In genomic region chr15:38130632-38131028, GRCm38 (mm10) we compare ENCODE assay signal across 18 mouse cellular contexts.
"Had no signal": no experiment of that assay in that cellular context is flagged by ENCODE, and none has a peak within 500 bp of the region (broad histone marks: within the 10 kb centered on the region; RNA-seq: fewer than 3 reads in every experiment).

No protein-coding gene starts in this region.

- DNase-seq: kidney, adult 18-20 months; kidney, adult 9 months; kidney, postnatal 14 days; kidney, postnatal 4 days; left cerebral cortex, postnatal 4 days; lung, adult 18-20 months; lung, postnatal 10 days; lung, postnatal 4 days; midbrain, embryonic 14.5 days; thymus, adult 2 months; thymus, postnatal 14 days; thymus, postnatal 4 days had no signal

- H3K36me3 ChIP-seq: limb, embryonic 12.5 days; limb, embryonic 15.5 days; lung, embryonic 15.5 days; stomach, embryonic 15.5 days had no signal

- H3K4me2 ChIP-seq: limb, embryonic 12.5 days; limb, embryonic 15.5 days; lung, embryonic 15.5 days; midbrain, embryonic 11.5 days; stomach, embryonic 15.5 days had no signal

- H3K9ac ChIP-seq: limb, embryonic 12.5 days; limb, embryonic 15.5 days; lung, embryonic 15.5 days; stomach, embryonic 15.5 days had no signal

- H3K27ac ChIP-seq: limb, embryonic 12.5 days; limb, embryonic 15.5 days; lung, embryonic 15.5 days; stomach, embryonic 15.5 days had no signal

- ATAC-seq: intestine, embryonic 16.5 days had no signal

- H3K9me3 ChIP-seq: limb, embryonic 12.5 days; limb, embryonic 15.5 days; lung, embryonic 15.5 days; stomach, embryonic 15.5 days had no signal

- H3K27me3 ChIP-seq: limb, embryonic 12.5 days; limb, embryonic 15.5 days; lung, embryonic 15.5 days; stomach, embryonic 15.5 days had no signal

- H3K4me1 ChIP-seq: limb, embryonic 12.5 days; limb, embryonic 15.5 days; lung, embryonic 15.5 days; stomach, embryonic 15.5 days had no signal

- H3K4me3 ChIP-seq: limb, embryonic 12.5 days; limb, embryonic 15.5 days; lung, embryonic 15.5 days; stomach, embryonic 15.5 days had no signal
